Mouse (Mus musculus) heart, embryonic 10.5 days (tissue): ENCODE measurements around the gene Gm20547. TPM values are rescaled to one million over a fixed set of nuclear protein-coding genes. Genes with fewer than 3 reads are reported as not detected.

Experiments used
- microRNA-seq: library from miRNA; unstranded; fragments of <30 nt; microRNA quantifications from one replicate; pipeline ENCODE4, GENCODE M21; 2017
- polyA plus RNA-seq: library from polyadenylated mRNA; unstranded; fragments of >200 nt; fragmentation: Nextera tagmentation; extraction: Ambion mirVana; gene quantifications from 2 replicates; pipeline ENCODE4 v1.2.1, GENCODE M21; 2016

The Gm20547 gene
- polyA plus RNA-seq, 1 experiment from 2014 or later, result not detected

Small RNAs within 50 kb of the gene (microRNA-seq; reads per million reads assigned to microRNA genes)
- 1.3 reads per million for gene Mir6970
- not detected for gene Mir6971
- not detected for gene Mir6972

Other genes starting within 250 kb of the Gm20547 start
- 12.6 TPM in 2 replicates for gene Fkbpl, start 237.3 kb downstream of the Gm20547 start, polyA plus RNA-seq
- 74.0 and 76.8 TPM in 2 replicates for gene Atf6b, start 234.9 kb downstream of the Gm20547 start, polyA plus RNA-seq
- gene Tnxb, start 211.5 kb downstream of the Gm20547 start, polyA plus RNA-seq, result 0.04 and 0.07 TPM in 2 replicates
- gene C4b, start 138.2 kb downstream of the Gm20547 start, polyA plus RNA-seq, result not detected in 2 replicates
- gene Cyp21a1, start 77.5 kb downstream of the Gm20547 start, polyA plus RNA-seq, result not detected in 2 replicates
- 22.3 and 22.8 TPM in 2 replicates for gene Stk19, start 45.1 kb downstream of the Gm20547 start, polyA plus RNA-seq
- 48.1 and 62.2 TPM in 2 replicates for gene Dxo, start 45.0 kb downstream of the Gm20547 start, polyA plus RNA-seq
- gene Skiv2l, start 31.8 kb downstream of the Gm20547 start, polyA plus RNA-seq, result 39.9 and 43.6 TPM in 2 replicates
- 89.6 and 104 TPM in 2 replicates for gene Nelfe, start 31.7 kb downstream of the Gm20547 start, polyA plus RNA-seq
- gene Cfb, start 19.5 kb downstream of the Gm20547 start, polyA plus RNA-seq, result 1.3 and 11.4 TPM in 2 replicates
- gene Zbtb12, start 2.6 kb downstream of the Gm20547 start, polyA plus RNA-seq, result 2.2 and 4.1 TPM in 2 replicates
- gene C2, start 16.2 kb upstream of the Gm20547 start, polyA plus RNA-seq, result 0.67 and 1.6 TPM in 2 replicates
- gene Ehmt2, start 16.4 kb upstream of the Gm20547 start, polyA plus RNA-seq, result 46.3 and 66.0 TPM in 2 replicates
- gene Slc44a4, start 32.4 kb upstream of the Gm20547 start, polyA plus RNA-seq, result 0.10 and 0.41 TPM in 2 replicates
- gene Neu1, start 49.2 kb upstream of the Gm20547 start, polyA plus RNA-seq, result 21.3 and 25.5 TPM in 2 replicates
- 0.20 TPM in 1 of 2 replicates, not detected in the other for gene Hspa1b, start 77.2 kb upstream of the Gm20547 start, polyA plus RNA-seq
- gene Gm20481, start 87.9 kb upstream of the Gm20547 start, polyA plus RNA-seq, result 0.52 TPM in 1 of 2 replicates, not detected in the other
- 1.8 and 2.4 TPM in 2 replicates for gene Hspa1a, start 90.1 kb upstream of the Gm20547 start, polyA plus RNA-seq
- 1.6 and 1.7 TPM in 2 replicates for gene Hspa1l, start 90.7 kb upstream of the Gm20547 start, polyA plus RNA-seq
- gene Lsm2, start 99.8 kb upstream of the Gm20547 start, polyA plus RNA-seq, result 197 and 247 TPM in 2 replicates
- 112 and 166 TPM in 2 replicates for gene Vars, start 118.9 kb upstream of the Gm20547 start, polyA plus RNA-seq
- gene Vwa7, start 134.5 kb upstream of the Gm20547 start, polyA plus RNA-seq, result 0.26 and 0.34 TPM in 2 replicates
- gene Sapcd1, start 146.0 kb upstream of the Gm20547 start, polyA plus RNA-seq, result 3.3 and 4.0 TPM in 2 replicates
- gene Msh5, start 164.7 kb upstream of the Gm20547 start, polyA plus RNA-seq, result 3.9 and 5.4 TPM in 2 replicates
- gene Clic1, start 167.9 kb upstream of the Gm20547 start, polyA plus RNA-seq, result 374 and 380 TPM in 2 replicates
- gene Ddah2, start 177.0 kb upstream of the Gm20547 start, polyA plus RNA-seq, result 192 and 290 TPM in 2 replicates
- gene Ly6g6c, start 183.3 kb upstream of the Gm20547 start, polyA plus RNA-seq, result not detected in 2 replicates
- 0.63 and 1.0 TPM in 2 replicates for gene Mpig6b, start 184.1 kb upstream of the Gm20547 start, polyA plus RNA-seq
- gene Ly6g6e, start 194.9 kb upstream of the Gm20547 start, polyA plus RNA-seq, result 0.18 and 0.39 TPM in 2 replicates
- gene Ly6g6d, start 196.0 kb upstream of the Gm20547 start, polyA plus RNA-seq, result 2.5 and 2.6 TPM in 2 replicates
- 0.91 and 1.0 TPM in 2 replicates for gene Ly6g6f, start 203.6 kb upstream of the Gm20547 start, polyA plus RNA-seq
- 66.7 and 69.8 TPM in 2 replicates for gene Abhd16a, start 207.2 kb upstream of the Gm20547 start, polyA plus RNA-seq
- gene Ly6g5c, start 226.2 kb upstream of the Gm20547 start, polyA plus RNA-seq, result not detected in 2 replicates
- gene Ly6g5b, start 233.4 kb upstream of the Gm20547 start, polyA plus RNA-seq, result 0.73 and 0.99 TPM in 2 replicates
- gene Gpank1, start 239.4 kb upstream of the Gm20547 start, polyA plus RNA-seq, result 17.1 and 24.5 TPM in 2 replicates
- gene Csnk2b, start 240.0 kb upstream of the Gm20547 start, polyA plus RNA-seq, result 220 and 246 TPM in 2 replicates
- 7.4 and 11.5 TPM in 2 replicates for gene D17H6S53E, start 244.3 kb upstream of the Gm20547 start, polyA plus RNA-seq